Mouse (Mus musculus) kidney, postnatal 0 days (tissue): ENCODE results near the gene Cisd1. TPM values are rescaled to one million over a fixed set of nuclear protein-coding genes. Genes with fewer than 3 reads are reported as not detected.
A peak's percentile ranks its signal among the peaks of the same experiment; 100 is the strongest.

Experiments used
- ATAC-seq: fragments of 200-750 bp; cut with Nextera tagmentation; replicated peaks from 2 replicates; pipeline ENCODE4 v1.8.0; 2017; ENCODE audit warnings: low read depth, moderate number of reproducible peaks, moderate TSS enrichment, moderate library complexity; ENCODE audit not compliant: low FRiP score
- DNase-seq: peaks from one replicate; pipeline ENCODE4 v3.0.0-alpha.2; 2016; ENCODE audit warnings: low spot score
- H3K27ac ChIP-seq: fragments of 300-500 bp; sonication (generic); 2 replicates; pipeline ENCODE4 v1.5.1; 2014; ENCODE audit warnings: mild to moderate bottlenecking
- H3K27me3 ChIP-seq: fragments of 300-500 bp; sonication (generic); 2 replicates; pipeline ENCODE4 v1.6.1; 2014; ENCODE audit warnings: low read length, mixed read lengths; ENCODE audit not compliant: insufficient read depth
- H3K36me3 ChIP-seq: fragments of 300-500 bp; sonication (generic); 2 replicates; pipeline ENCODE4 v1.6.1; 2014; ENCODE audit warnings: low read length, mixed read lengths; ENCODE audit not compliant: insufficient read depth
- H3K4me1 ChIP-seq: fragments of 300-500 bp; sonication (generic); replicated peaks from 2 replicates; pipeline ENCODE4 v1.6.1; 2014; ENCODE audit warnings: antibody characterized with exemption, low read length, mixed read lengths; ENCODE audit not compliant: insufficient read depth
- H3K4me2 ChIP-seq: fragments of 300-500 bp; sonication (generic); 2 replicates; pipeline ENCODE4 v1.6.1; 2014; ENCODE audit warnings: mild to moderate bottlenecking, low read length, moderate library complexity, mixed read lengths
- H3K4me3 ChIP-seq: fragments of 300-500 bp; sonication (generic); replicated peaks from 2 replicates; pipeline ENCODE4 v1.5.1; 2014; ENCODE audit warnings: low read depth, low read length
- H3K9ac ChIP-seq: fragments of 300-500 bp; sonication (generic); 2 replicates; pipeline ENCODE4 v1.6.1; 2014; ENCODE audit warnings: low read depth, low read length
- H3K9me3 ChIP-seq: fragments of 300-500 bp; sonication (generic); replicated peaks from 2 replicates; pipeline ENCODE4 v1.6.1; 2016; ENCODE audit warnings: low read length, inconsistent platforms, mixed read lengths
- CTCF ChIP-seq: IDR thresholded peaks from 2 replicates; pipeline ENCODE4 v1.5.1; 2016; ENCODE audit warnings: antibody characterized with exemption, low read depth, mild to moderate bottlenecking, moderate library complexity
- WGBS: fragments of 180-500 bp; shearing (Covaris S2); extraction: QIAGEN DNeasy Blood & Tissue Kit; methylation state at CpG from one replicate; pipeline ENCODE4 v1.1.7; 2014; 5-methylcytosine and 5-hydroxymethylcytosine counted together
- polyA plus RNA-seq: library from polyadenylated mRNA; unstranded; fragments of >200 nt; fragmentation: Nextera tagmentation; extraction: Ambion mirVana; gene quantifications from 2 replicates; pipeline ENCODE4 v1.2.1, GENCODE M21; 2015

Gene Cisd1
- polyA plus RNA-seq, 1 experiment from 2014 or later, result 300 TPM

GRCm38 (mm10) chr10:71331908-71332307 is 12.8 kb downstream of the Cisd1 start:
- no peak overlapping the region for H3K27ac ChIP-seq
- H3K36me3 ChIP-seq, result peaks cover 23% of the 10 kb centered on the region
- H3K4me3 ChIP-seq, result no peak overlapping the region
- 94% methylated on average over 7 of the region's 7 CpGs for WGBS
- H3K9me3 ChIP-seq, result no peaks in the 10 kb centered on the region
- H3K27me3 ChIP-seq, result no peaks in the 10 kb centered on the region
- H3K9ac ChIP-seq, result no peak overlapping the region
- TF ChIP-seq CTCF, result no peak
- no peak overlapping the region for H3K4me2 ChIP-seq
- DNase-seq (no peak), ATAC-seq (no peak)
- no peaks in the 10 kb centered on the region for H3K4me1 ChIP-seq

GRCm38 (mm10) chr10:71330070-71330469 is 14.7 kb downstream of the Cisd1 start:
- H3K27ac ChIP-seq, result no peak overlapping the region
- H3K9me3 ChIP-seq, result no peaks in the 10 kb centered on the region
- H3K27me3 ChIP-seq, result no peaks in the 10 kb centered on the region
- peaks cover 16% of the 10 kb centered on the region for H3K36me3 ChIP-seq
- no peak overlapping the region for H3K9ac ChIP-seq
- ATAC-seq (peak; percentile 60), DNase-seq (peak; percentile 71)
- no peak overlapping the region for H3K4me3 ChIP-seq
- H3K4me1 ChIP-seq, result no peaks in the 10 kb centered on the region
- 73% methylated on average over 12 of the region's 12 CpGs for WGBS
- H3K4me2 ChIP-seq, result no peak overlapping the region
- no peak for TF ChIP-seq CTCF

GRCm38 (mm10) chr10:71329295-71329694 is 15.5 kb downstream of the Cisd1 start:
- Histone ChIP-seq H3K4me3 (no peak overlapping the region), H3K27ac (no peak overlapping the region), H3K4me2 (no peak overlapping the region), H3K9me3 (no peaks in the 10 kb centered on the region), H3K9ac (no peak overlapping the region), H3K27me3 (no peaks in the 10 kb centered on the region), H3K4me1 (no peaks in the 10 kb centered on the region), H3K36me3 (peaks cover 16% of the 10 kb centered on the region)
- DNase-seq (no peak), ATAC-seq (no peak)
- no peak for TF ChIP-seq CTCF
- WGBS, result 92% methylated on average over 6 of the region's 6 CpGs

GRCm38 (mm10) chr10:71328870-71329269 is 15.9 kb downstream of the Cisd1 start:
- no peaks in the 10 kb centered on the region for H3K4me1 ChIP-seq
- ATAC-seq, result no peak

GRCm38 (mm10) chr10:71328382-71328781 is 16.4 kb downstream of the Cisd1 start:
- peaks cover 12% of the 10 kb centered on the region for H3K36me3 ChIP-seq
- H3K27ac ChIP-seq, result no peak overlapping the region
- H3K9me3 ChIP-seq, result no peaks in the 10 kb centered on the region
- 58% methylated on average over 6 of the region's 6 CpGs for WGBS
- H3K4me3 ChIP-seq, result no peak overlapping the region
- no peak overlapping the region for H3K4me2 ChIP-seq
- no peak overlapping the region for H3K9ac ChIP-seq
- DNase-seq (no peak), ATAC-seq (no peak)
- no peaks in the 10 kb centered on the region for H3K4me1 ChIP-seq
- H3K27me3 ChIP-seq, result no peaks in the 10 kb centered on the region
- TF ChIP-seq CTCF, result no peak

More at GRCm38 (mm10) chr10:71328870-71329269, 15.9 kb downstream of the Cisd1 start:
- Histone ChIP-seq H3K9ac (no peak overlapping the region), H3K36me3 (peaks cover 16% of the 10 kb centered on the region), H3K27ac (no peak overlapping the region), H3K4me2 (no peak overlapping the region), H3K9me3 (no peaks in the 10 kb centered on the region), H3K4me3 (no peak overlapping the region), H3K27me3 (no peaks in the 10 kb centered on the region)
- no peak for DNase-seq
- 80% methylated on average over 5 of the region's 5 CpGs for WGBS
- TF ChIP-seq CTCF, result no peak

GRCm38 (mm10) chr10:71327386-71327785 is 17.4 kb downstream of the Cisd1 start:
- DNase-seq, result no peak
- H3K9me3 ChIP-seq, result no peaks in the 10 kb centered on the region

GRCm38 (mm10) chr10:71326789-71327188 is 18.0 kb downstream of the Cisd1 start:
- peak; percentile 85 for DNase-seq
- H3K4me2 ChIP-seq, result no peak overlapping the region
- no peaks in the 10 kb centered on the region for H3K4me1 ChIP-seq
- H3K4me3 ChIP-seq, result no peak overlapping the region
- TF ChIP-seq CTCF, result peak; percentile 94
- no peak overlapping the region for H3K27ac ChIP-seq
- WGBS, result 17% methylated on average over 7 of the region's 7 CpGs
- H3K9me3 ChIP-seq, result no peaks in the 10 kb centered on the region
- no peaks in the 10 kb centered on the region for H3K27me3 ChIP-seq
- no peak overlapping the region for H3K9ac ChIP-seq
- peaks cover 10% of the 10 kb centered on the region for H3K36me3 ChIP-seq
- no peak for ATAC-seq

More at GRCm38 (mm10) chr10:71327386-71327785, 17.4 kb downstream of the Cisd1 start:
- Histone ChIP-seq H3K4me1 (no peaks in the 10 kb centered on the region), H3K36me3 (peaks cover 11% of the 10 kb centered on the region), H3K4me3 (no peak overlapping the region), H3K9ac (no peak overlapping the region), H3K27me3 (no peaks in the 10 kb centered on the region), H3K4me2 (no peak overlapping the region), H3K27ac (no peak overlapping the region)
- WGBS, result 77% methylated on average over 10 of the region's 10 CpGs
- no peak for TF ChIP-seq CTCF
- ATAC-seq, result no peak
